Mouse (Mus musculus): ENCODE measurements around the gene Dnm1. TPM values are rescaled to one million over a fixed set of nuclear protein-coding genes. Genes with fewer than 3 reads are reported as not detected.

The Dnm1 gene
- polyA plus RNA-seq, 1 experiment = 1,410 TPM

GRCm38 (mm10) chr2:32387706-32388490 lies 34.8 kb upstream of the Dnm1 start, which contains the start of gene Lcn2:
Gene Lcn2 (minus strand): TSS chr2:32388252.
- Histone ChIP-seq H3K27ac (ENCODE audit: insufficient read depth, low read length) (no peak within 1 kb of the TSS), H3K4me1 (ENCODE audit: control insufficient read depth, insufficient read depth, low read length) (no peaks in the 10 kb centered on the region), H3K4me3 (replicated peaks; ENCODE audit: insufficient read depth, low read depth, low read length) (no peak within 1 kb of the TSS), H3K27me3 (ENCODE audit: control insufficient read depth, insufficient read depth, low read length) (no peaks in the 10 kb centered on the region)
- WGBS = 59% methylated on average over 5 of the region's 5 CpGs
- no peak for TF ChIP-seq POLR2A (IDR thresholded peaks at IDR 0.05; ENCODE audit: borderline replicate concordance, insufficient read depth, low read length)
- no peak for TF ChIP-seq CTCF (IDR thresholded peaks at IDR 0.05; ENCODE audit: borderline replicate concordance, insufficient read depth, low read depth, low read length)
- DNase-seq = no peak

GRCm38 (mm10) chr2:32382689-32383088 lies 29.6 kb upstream of the Dnm1 start:
- no peak overlapping the region for H3K4me3 ChIP-seq (replicated peaks; ENCODE audit: insufficient read depth, low read depth, low read length)
- no peaks in the 10 kb centered on the region for H3K27me3 ChIP-seq (ENCODE audit: control insufficient read depth, insufficient read depth, low read length)
- DNase-seq = no peak
- no peak overlapping the region for H3K27ac ChIP-seq (ENCODE audit: insufficient read depth, low read length)
- TF ChIP-seq POLR2A (IDR thresholded peaks at IDR 0.05; ENCODE audit: borderline replicate concordance, insufficient read depth, low read length) (no peak), CTCF (IDR thresholded peaks at IDR 0.05; ENCODE audit: borderline replicate concordance, insufficient read depth, low read depth, low read length) (no peak)
- H3K4me1 ChIP-seq (ENCODE audit: control insufficient read depth, insufficient read depth, low read length) = peaks cover 4% of the 10 kb centered on the region; the same call in 1 of the 2 replicates
- 69% methylated on average over 2 of the region's 2 CpGs for WGBS

GRCm38 (mm10) chr2:32381775-32382223 lies 28.7 kb upstream of the Dnm1 start, which contains the start of gene 1110008P14Rik:
Gene 1110008P14Rik (minus strand): TSS chr2:32381938.
- peak; percentile 69 for TF ChIP-seq POLR2A (IDR thresholded peaks at IDR 0.05; ENCODE audit: borderline replicate concordance, insufficient read depth, low read length)
- no peak for TF ChIP-seq CTCF (IDR thresholded peaks at IDR 0.05; ENCODE audit: borderline replicate concordance, insufficient read depth, low read depth, low read length)
- WGBS = under 1% methylated on average over 47 of the region's 47 CpGs
- Histone ChIP-seq H3K4me3 (replicated peaks; ENCODE audit: insufficient read depth, low read depth, low read length) (peak within 1 kb of the TSS; percentile 74), H3K27ac (ENCODE audit: insufficient read depth, low read length) (peak within 1 kb of the TSS; percentile 40), H3K27me3 (ENCODE audit: control insufficient read depth, insufficient read depth, low read length) (no peaks in the 10 kb centered on the region), H3K4me1 (ENCODE audit: control insufficient read depth, insufficient read depth, low read length) (peaks cover 4% of the 10 kb centered on the region; the same call in 1 of the 2 replicates)
- peak; percentile 95 to 96 for DNase-seq

GRCm38 (mm10) chr2:32381141-32381774 lies 28.1 kb upstream of the Dnm1 start:
- no peak for DNase-seq
- TF ChIP-seq POLR2A (IDR thresholded peaks at IDR 0.05; ENCODE audit: borderline replicate concordance, insufficient read depth, low read length) = no peak
- no peak for TF ChIP-seq CTCF (IDR thresholded peaks at IDR 0.05; ENCODE audit: borderline replicate concordance, insufficient read depth, low read depth, low read length)
- H3K27ac ChIP-seq (ENCODE audit: insufficient read depth, low read length) = 0 out of 2 replicates have a peak overlapping the region, but pooled peaks have one; percentile 0
- H3K4me1 ChIP-seq (ENCODE audit: control insufficient read depth, insufficient read depth, low read length) = peaks cover 4% of the 10 kb centered on the region; the same call in 1 of the 2 replicates
- WGBS = under 1% methylated on average over 27 of the region's 27 CpGs
- H3K27me3 ChIP-seq (ENCODE audit: control insufficient read depth, insufficient read depth, low read length) = no peaks in the 10 kb centered on the region
- H3K4me3 ChIP-seq (replicated peaks; ENCODE audit: insufficient read depth, low read depth, low read length) = peak overlapping the region; percentile 74

GRCm38 (mm10) chr2:32380001-32380500 lies 26.9 kb upstream of the Dnm1 start:
- WGBS = 50% methylated on average over 7 of the region's 7 CpGs
- DNase-seq = peak in 1 of 2 experiments; percentile 31
- H3K27ac ChIP-seq (ENCODE audit: insufficient read depth, low read length) = no peak overlapping the region
- H3K27me3 ChIP-seq (ENCODE audit: control insufficient read depth, insufficient read depth, low read length) = no peaks in the 10 kb centered on the region
- H3K4me1 ChIP-seq (ENCODE audit: control insufficient read depth, insufficient read depth, low read length) = peaks cover 4% of the 10 kb centered on the region; the same call in 1 of the 2 replicates
- no peak overlapping the region for H3K4me3 ChIP-seq (replicated peaks; ENCODE audit: insufficient read depth, low read depth, low read length)
- no peak for TF ChIP-seq CTCF (IDR thresholded peaks at IDR 0.05; ENCODE audit: borderline replicate concordance, insufficient read depth, low read depth, low read length)
- no peak for TF ChIP-seq POLR2A (IDR thresholded peaks at IDR 0.05; ENCODE audit: borderline replicate concordance, insufficient read depth, low read length)

GRCm38 (mm10) chr2:32376963-32377362 lies 23.8 kb upstream of the Dnm1 start:
- no peak for DNase-seq
- Histone ChIP-seq H3K27me3 (ENCODE audit: control insufficient read depth, insufficient read depth, low read length) (no peaks in the 10 kb centered on the region), H3K4me1 (ENCODE audit: control insufficient read depth, insufficient read depth, low read length) (peaks cover 4% of the 10 kb centered on the region; the same call in 1 of the 2 replicates), H3K4me3 (replicated peaks; ENCODE audit: insufficient read depth, low read depth, low read length) (no peak overlapping the region), H3K27ac (ENCODE audit: insufficient read depth, low read length) (no peak overlapping the region)
- TF ChIP-seq POLR2A (IDR thresholded peaks at IDR 0.05; ENCODE audit: borderline replicate concordance, insufficient read depth, low read length) = no peak
- TF ChIP-seq CTCF (IDR thresholded peaks at IDR 0.05; ENCODE audit: borderline replicate concordance, insufficient read depth, low read depth, low read length) = no peak
- 89% methylated on average over 10 of the region's 10 CpGs for WGBS

GRCm38 (mm10) chr2:32375317-32375940 lies 22.3 kb upstream of the Dnm1 start:
- 86% methylated on average over 13 of the region's 13 CpGs for WGBS
- H3K27me3 ChIP-seq (ENCODE audit: control insufficient read depth, insufficient read depth, low read length) = no peaks in the 10 kb centered on the region
- no peak overlapping the region for H3K4me3 ChIP-seq (replicated peaks; ENCODE audit: insufficient read depth, low read depth, low read length)
- H3K4me1 ChIP-seq (ENCODE audit: control insufficient read depth, insufficient read depth, low read length) = peaks cover 1% of the 10 kb centered on the region; the same call in 1 of the 2 replicates
- H3K27ac ChIP-seq (ENCODE audit: insufficient read depth, low read length) = no peak overlapping the region
- no peak for DNase-seq
- no peak for TF ChIP-seq CTCF (IDR thresholded peaks at IDR 0.05; ENCODE audit: borderline replicate concordance, insufficient read depth, low read depth, low read length)
- TF ChIP-seq POLR2A (IDR thresholded peaks at IDR 0.05; ENCODE audit: borderline replicate concordance, insufficient read depth, low read length) = no peak

All from cerebellum, adult 2 months (tissue).